Mouse (Mus musculus) heart, postnatal 0 days (tissue): ENCODE measurements around the gene Coil.

Experiments
- CTCF ChIP-seq: IDR thresholded peaks from 2 replicates; pipeline ENCODE4 v1.5.1; 2016; ENCODE audit warnings: antibody characterized with exemption, control low read depth, low read depth
- EP300 ChIP-seq: IDR thresholded peaks from 2 replicates; pipeline ENCODE4 v1.6.1; 2016; ENCODE audit warnings: antibody characterized with exemption, low read depth

GRCm38 (mm10) chr11:89020681-89021305 lies 50.7 kb downstream of the Coil start:
- TF ChIP-seq CTCF (peak; percentile 69), EP300 (no peak)
